Mouse (Mus musculus): Measurements from ENCODE around the gene Spata6.

Spata6 gene

GRCm38 (mm10) chr4:111852626-111853025 lies 132.8 kb downstream of the Spata6 start:
- DNase-seq (ENCODE audit: low spot score) = no peak

GRCm38 (mm10) chr4:111866701-111867100 lies 146.9 kb downstream of the Spata6 start:
- DNase-seq (ENCODE audit: low spot score) = no peak

- no peak for DNase-seq (ENCODE audit: low spot score)
Observed at GRCm38 (mm10) chr4:111867743-111868401, 148.1 kb downstream of the Spata6 start.
